Mouse (Mus musculus) thymus, postnatal 25 days (tissue): ENCODE data around the gene Apobec3.
"Not testable (repeated sequence)": the region's sequence is repeated elsewhere in the genome, so short reads cannot be mapped to it uniquely, and the experiment has no call there.

Experiments used
- DNase-seq: peaks from one replicate; pipeline ENCODE4 v3.0.0; 2022

Gene Apobec3

GRCm38 (mm10) chr15:79928316-79928715, 36.9 kb downstream of the Apobec3 start:
- DNase-seq: no peak

GRCm38 (mm10) chr15:79928736-79929135, 37.3 kb downstream of the Apobec3 start:
- no peak for DNase-seq

GRCm38 (mm10) chr15:79929734-79930133, 38.3 kb downstream of the Apobec3 start:
- DNase-seq: no peak

- no peak for DNase-seq
Observed at GRCm38 (mm10) chr15:79931496-79932141, 40.2 kb downstream of the Apobec3 start.

- DNase-seq: peak; percentile 94
Observed at GRCm38 (mm10) chr15:79932323-79932987, 41.0 kb downstream of the Apobec3 start.

- DNase-seq: no peak
Observed at GRCm38 (mm10) chr15:79933052-79933669, 41.7 kb downstream of the Apobec3 start.

- no peak for DNase-seq
Observed at GRCm38 (mm10) chr15:79933670-79934514, 42.4 kb downstream of the Apobec3 start.

- DNase-seq: no peak
Observed at GRCm38 (mm10) chr15:79934776-79935175, 43.3 kb downstream of the Apobec3 start.

GRCm38 (mm10) chr15:79935654-79936373, 44.4 kb downstream of the Apobec3 start:
- no peak for DNase-seq

- no peak for DNase-seq
Observed at GRCm38 (mm10) chr15:79936374-79936751, 44.9 kb downstream of the Apobec3 start.

- no peak for DNase-seq
Observed at GRCm38 (mm10) chr15:79939020-79939419, 47.6 kb downstream of the Apobec3 start.

GRCm38 (mm10) chr15:79939501-79939900, 48.0 kb downstream of the Apobec3 start:
- not testable (repeated sequence) for DNase-seq

GRCm38 (mm10) chr15:79939913-79940312, 48.5 kb downstream of the Apobec3 start:
- no peak for DNase-seq

- peak; percentile 52 for DNase-seq
Observed at GRCm38 (mm10) chr15:79940932-79941331, 49.5 kb downstream of the Apobec3 start.

- DNase-seq: no peak
Observed at GRCm38 (mm10) chr15:79942541-79942940, 51.1 kb downstream of the Apobec3 start.

GRCm38 (mm10) chr15:79943584-79943983, 52.1 kb downstream of the Apobec3 start:
- no peak for DNase-seq

GRCm38 (mm10) chr15:79944948-79945347, 53.5 kb downstream of the Apobec3 start:
- DNase-seq: no peak

- DNase-seq: peak; percentile 87
Observed at GRCm38 (mm10) chr15:79946022-79946421, 54.6 kb downstream of the Apobec3 start.

- peak; percentile 59 for DNase-seq
Observed at GRCm38 (mm10) chr15:79946790-79947189, 55.3 kb downstream of the Apobec3 start.

GRCm38 (mm10) chr15:79947681-79948080, 56.2 kb downstream of the Apobec3 start:
- no peak for DNase-seq

- DNase-seq: peak; percentile 88
Observed at GRCm38 (mm10) chr15:79950250-79951025, 59.0 kb downstream of the Apobec3 start.

- DNase-seq: no peak
Observed at GRCm38 (mm10) chr15:79951226-79951625, 59.8 kb downstream of the Apobec3 start.
